Mouse (Mus musculus) liver, postnatal 0 days (tissue): ENCODE data around the gene Skint1. TPM values are rescaled to one million over a fixed set of nuclear protein-coding genes. Genes with fewer than 3 reads are reported as not detected.
A peak's percentile ranks its signal among the peaks of the same experiment; 100 is the strongest.
"Not testable (repeated sequence)": the region's sequence is repeated elsewhere in the genome, so short reads cannot be mapped to it uniquely, and the experiment has no call there.

Experiments
- ATAC-seq: fragments of 200-750 bp; cut with Nextera tagmentation; 2 replicates; pipeline ENCODE4 v1.8.0; 2017; ENCODE audit warnings: mild to moderate bottlenecking, moderate library complexity
- DNase-seq: peaks from one replicate; pipeline ENCODE4 v3.0.0-alpha.2; 2016
- H3K27ac ChIP-seq: fragments of 300-500 bp; sonication (generic); 2 replicates; pipeline ENCODE4 v1.5.1; 2014; ENCODE audit warnings: antibody characterized with exemption, moderate library complexity, mild to moderate bottlenecking, low read depth
- H3K27me3 ChIP-seq: fragments of 300-500 bp; sonication (generic); 2 replicates; pipeline ENCODE4 v1.6.1; 2014; ENCODE audit warnings: low read length, control low read depth, mixed read lengths; ENCODE audit not compliant: insufficient read depth
- H3K36me3 ChIP-seq: fragments of 300-500 bp; sonication (generic); replicated peaks from 2 replicates; pipeline ENCODE4 v1.6.1; 2014; ENCODE audit warnings: mild to moderate bottlenecking, control low read depth, low read length, moderate library complexity, mixed read lengths; ENCODE audit not compliant: insufficient read depth
- H3K4me1 ChIP-seq: fragments of 300-500 bp; sonication (generic); 2 replicates; pipeline ENCODE4 v1.6.1; 2014; ENCODE audit warnings: antibody characterized with exemption, mild to moderate bottlenecking, control low read depth; ENCODE audit not compliant: insufficient read depth
- H3K4me2 ChIP-seq: fragments of 300-500 bp; sonication (generic); 2 replicates; pipeline ENCODE4 v1.6.1; 2014; ENCODE audit warnings: low read depth, mild to moderate bottlenecking, low read length, moderate library complexity, mixed read lengths
- H3K4me3 ChIP-seq: fragments of 300-500 bp; sonication (generic); 2 replicates; pipeline ENCODE4 v1.5.1; 2014; ENCODE audit warnings: low read depth, low read length
- H3K9ac ChIP-seq: fragments of 300-500 bp; sonication (generic); replicated peaks from 2 replicates; pipeline ENCODE4 v1.6.1; 2014; ENCODE audit warnings: mild to moderate bottlenecking, moderate library complexity
- H3K9me3 ChIP-seq: fragments of 300-500 bp; sonication (generic); 2 replicates; pipeline ENCODE4 v1.6.1; 2016; ENCODE audit warnings: mild to moderate bottlenecking, control low read depth, low read length, mixed read lengths
- CTCF ChIP-seq: sonication (generic); IDR thresholded peaks from 2 replicates; pipeline ENCODE4 v1.5.1; 2016; ENCODE audit warnings: antibody characterized with exemption, low read depth
- EP300 ChIP-seq: IDR thresholded peaks from 2 replicates; pipeline ENCODE4 v1.6.1; 2016; ENCODE audit warnings: antibody characterized with exemption, low read depth, mild to moderate bottlenecking
- WGBS: fragments of 180-500 bp; shearing (Covaris S2); extraction: QIAGEN DNeasy Blood & Tissue Kit; methylation state at CpG from one replicate; pipeline ENCODE4 v1.1.7; 2014; ENCODE audit not compliant: insufficient replicate concordance; 5-methylcytosine and 5-hydroxymethylcytosine counted together
- polyA plus RNA-seq: library from polyadenylated mRNA; unstranded; fragments of >200 nt; fragmentation: Nextera tagmentation; extraction: Ambion mirVana; gene quantifications from 2 replicates; pipeline ENCODE4 v1.2.1, GENCODE M21; 2015

Gene Skint1
- not detected in 2 replicates for polyA plus RNA-seq

DNA sequence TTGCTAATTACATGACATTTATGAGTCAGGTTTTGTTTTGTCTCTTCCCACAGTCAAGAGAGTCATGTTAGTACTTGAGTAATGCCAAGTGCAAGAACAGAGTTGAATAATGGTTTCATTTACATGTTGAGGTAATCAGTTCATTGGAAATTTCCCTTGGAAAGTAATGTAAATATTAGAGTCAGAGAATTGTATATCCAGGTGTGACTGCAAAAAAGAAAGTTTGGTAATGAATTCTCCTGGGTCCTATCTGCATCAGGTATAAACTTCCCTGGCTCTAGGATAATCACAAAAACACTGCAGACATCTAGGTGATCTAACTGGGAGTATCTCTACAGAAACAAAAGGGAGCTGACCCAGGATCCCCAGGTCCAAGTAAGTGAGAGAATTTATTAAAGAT lies at the start of gene Skint1:
TSS of gene Skint1 (plus strand) at position 301 of the 400 bp plus-strand sequence.
- DNase-seq (no peak), ATAC-seq (no peak)
- Histone ChIP-seq H3K27ac (no peak within 1 kb of the TSS), H3K4me3 (no peak within 1 kb of the TSS), H3K4me1 (no peaks in the 10 kb centered on the region), H3K9me3 (no peaks in the 10 kb centered on the region), H3K4me2 (no peak within 1 kb of the TSS), H3K27me3 (no peaks in the 10 kb centered on the region), H3K9ac (no peak within 1 kb of the TSS), H3K36me3 (no peaks in the 10 kb centered on the region)
- no peak for TF ChIP-seq CTCF
- TF ChIP-seq EP300: no peak

- H3K9ac ChIP-seq: no peak overlapping the region
- H3K27me3 ChIP-seq: no peaks in the 10 kb centered on the region
- H3K4me2 ChIP-seq: no peak overlapping the region
- no peaks in the 10 kb centered on the region for H3K36me3 ChIP-seq
- H3K9me3 ChIP-seq: no peaks in the 10 kb centered on the region
- TF ChIP-seq EP300: no peak
- peak; percentile 15; the same call in 1 of the 2 replicates for TF ChIP-seq CTCF
- no peak overlapping the region for H3K4me3 ChIP-seq
- no peak for ATAC-seq
- DNase-seq: no peak
- no peaks in the 10 kb centered on the region for H3K4me1 ChIP-seq
- WGBS: 11% methylated on average over 1 of the region's 1 CpGs
- H3K27ac ChIP-seq: no peak overlapping the region
These were observed 44.8 kb upstream of the Skint1 start for GRCm38 (mm10) chr4:111961309-111961708.

GRCm38 (mm10) chr4:111963241-111963640 lies 42.8 kb upstream of the Skint1 start:
- H3K4me3 ChIP-seq, H3K27ac ChIP-seq, H3K9me3 ChIP-seq, ATAC-seq, H3K36me3 ChIP-seq, DNase-seq, H3K4me2 ChIP-seq, H3K9ac ChIP-seq, H3K4me1 ChIP-seq, H3K27me3 ChIP-seq: not testable (repeated sequence)
- 55% methylated on average over 1 of the region's 1 CpGs for WGBS

- Histone ChIP-seq H3K4me2 (no peak overlapping the region), H3K9ac (no peak overlapping the region), H3K9me3 (no peaks in the 10 kb centered on the region), H3K27me3 (no peaks in the 10 kb centered on the region), H3K36me3 (no peaks in the 10 kb centered on the region), H3K4me3 (no peak overlapping the region), H3K27ac (no peak overlapping the region), H3K4me1 (no peaks in the 10 kb centered on the region)
- DNase-seq (no peak), ATAC-seq (no peak)
- 59% methylated on average over 3 of the region's 3 CpGs for WGBS
- TF ChIP-seq EP300: no peak
- TF ChIP-seq CTCF: no peak
These were observed 42.4 kb upstream of the Skint1 start for GRCm38 (mm10) chr4:111963669-111964068.

GRCm38 (mm10) chr4:111972623-111973022 lies 33.4 kb upstream of the Skint1 start, which contains the start of gene Skint7:
TSS of gene Skint7 (plus strand) at chr4:111972923.
- H3K27ac ChIP-seq: no peak within 1 kb of the TSS
- DNase-seq (no peak), ATAC-seq (no peak)
- 88% methylated on average over 1 of the region's 1 CpGs for WGBS
- no peaks in the 10 kb centered on the region for H3K9me3 ChIP-seq
- no peak within 1 kb of the TSS for H3K9ac ChIP-seq
- no peak within 1 kb of the TSS for H3K4me3 ChIP-seq
- H3K36me3 ChIP-seq: no peaks in the 10 kb centered on the region
- H3K4me1 ChIP-seq: no peaks in the 10 kb centered on the region
- TF ChIP-seq EP300 (no peak), CTCF (no peak)
- no peak within 1 kb of the TSS for H3K4me2 ChIP-seq
- H3K27me3 ChIP-seq: no peaks in the 10 kb centered on the region

DNA sequence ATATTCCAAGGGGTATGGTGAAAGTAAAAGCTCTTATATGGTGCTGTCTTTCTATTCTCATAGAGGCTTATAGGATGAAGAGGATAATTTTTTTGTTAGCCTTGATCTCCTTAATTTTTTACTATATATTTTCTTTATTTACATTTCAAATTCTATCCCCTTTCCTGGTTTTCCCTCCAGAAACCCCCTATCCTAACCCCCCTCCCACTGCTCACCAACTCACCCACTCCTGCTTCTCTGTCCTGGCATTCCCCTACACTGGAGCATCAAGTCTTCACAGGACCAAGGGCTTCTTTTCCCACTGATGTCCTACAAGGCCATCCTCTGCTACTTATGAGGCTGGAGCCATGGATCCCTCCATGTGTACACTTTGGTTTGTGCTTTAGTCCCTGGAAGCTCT lies 65.6 kb downstream of the Skint1 start, which contains the start of gene Skint4:
TSS of gene Skint4 (plus strand) at position 301 of the 400 bp plus-strand sequence.
- Histone ChIP-seq H3K9me3 (no peaks in the 10 kb centered on the region), H3K9ac (no peak within 1 kb of the TSS), H3K27ac (no peak within 1 kb of the TSS), H3K4me2 (no peak within 1 kb of the TSS), H3K36me3 (no peaks in the 10 kb centered on the region), H3K4me3 (no peak within 1 kb of the TSS), H3K4me1 (no peaks in the 10 kb centered on the region), H3K27me3 (no peaks in the 10 kb centered on the region)
- no peak for TF ChIP-seq EP300
- TF ChIP-seq CTCF: no peak
- ATAC-seq: no peak
- no peak for DNase-seq

Other genes with a start within 250 kb of the Skint1 start
- gene Slc5a9, start 103.4 kb upstream of the Skint1 start, polyA plus RNA-seq: not detected in 2 replicates
- gene Skint8, start 86.9 kb upstream of the Skint1 start, polyA plus RNA-seq: not detected in 2 replicates
- not detected in 2 replicates for gene Skint7, start 33.3 kb upstream of the Skint1 start, polyA plus RNA-seq
- not detected in 2 replicates for gene Skint4, start 65.7 kb downstream of the Skint1 start, polyA plus RNA-seq
- gene Skint3, start 226.0 kb downstream of the Skint1 start, polyA plus RNA-seq: 0.05 and 0.06 TPM in 2 replicates